Mouse (Mus musculus): Measurements from ENCODE around the gene Nfix. TPM values are rescaled to one million over a fixed set of nuclear protein-coding genes. Genes with fewer than 3 reads are reported as not detected.

Nfix gene
- total RNA-seq, 1 experiment: 0.89 TPM

- Histone ChIP-seq H3K9ac (ENCODE audit: insufficient read depth, low read depth, low read length, poor library complexity, severe bottlenecking) (no peak overlapping the region), H3K36me3 (ENCODE audit: control insufficient read depth, insufficient read depth, low read length, poor library complexity, severe bottlenecking) (no peaks in the 10 kb centered on the region), H3K4me1 (ENCODE audit: control insufficient read depth in 2 of 2, insufficient read depth in 2 of 2, low read length in 2 of 2, poor library complexity in 1 of 2) (no peaks in the 10 kb centered on the region), H3K9me3 (ENCODE audit: control insufficient read depth, insufficient read depth, low read depth, low read length) (no peaks in the 10 kb centered on the region), H3K27ac (ENCODE audit: insufficient read depth, low read depth, low read length, poor library complexity, severe bottlenecking) (no peak overlapping the region), H3K4me3 (ENCODE audit: insufficient read depth in 1 of 2, low read depth in 1 of 2, low read length in 2 of 2, poor library complexity in 1 of 2, severe bottlenecking in 1 of 2) (no peak overlapping the region)
- in situ Hi-C loops (cut with MboI; ENCODE audit: low sequenced_read_pairs in 2 of 2, unreplicated experiment in 2 of 2): no loop called here
- no peak for TF ChIP-seq MAFK (IDR thresholded peaks at IDR 0.05; ENCODE audit: insufficient read depth, low read depth, low read length)
- TF ChIP-seq ZNF384 (IDR thresholded peaks at IDR 0.05; ENCODE audit: low read depth, low read length): no peak
- no peak for TF ChIP-seq HCFC1 (IDR thresholded peaks at IDR 0.05; ENCODE audit: borderline replicate concordance, insufficient read depth, low read length)
- TF ChIP-seq CHD2 (IDR thresholded peaks at IDR 0.05; ENCODE audit: low read depth, low read length): no peak
- TF ChIP-seq ZC3H11A (IDR thresholded peaks at IDR 0.05; ENCODE audit: borderline replicate concordance, low read depth, low read length): no peak
- DNase-seq (ENCODE audit: low read depth, low spot score): no peak
Measured at GRCm38 (mm10) chr8:84792429-84792947, 7.7 kb downstream of the Nfix start.

- Histone ChIP-seq H3K4me1 (ENCODE audit: control insufficient read depth in 2 of 2, insufficient read depth in 2 of 2, low read length in 2 of 2, poor library complexity in 1 of 2) (peaks cover 0 to 3% of the 10 kb centered on the region in 2 experiments; a peak in 1 of 4 replicates), H3K9ac (ENCODE audit: insufficient read depth, low read depth, low read length, poor library complexity, severe bottlenecking) (no peak overlapping the region), H3K36me3 (ENCODE audit: control insufficient read depth, insufficient read depth, low read length, poor library complexity, severe bottlenecking) (no peaks in the 10 kb centered on the region), H3K9me3 (ENCODE audit: control insufficient read depth, insufficient read depth, low read depth, low read length) (no peaks in the 10 kb centered on the region), H3K4me3 (ENCODE audit: insufficient read depth in 1 of 2, low read depth in 1 of 2, low read length in 2 of 2, poor library complexity in 1 of 2, severe bottlenecking in 1 of 2) (no peak overlapping the region), H3K27ac (ENCODE audit: insufficient read depth, low read depth, low read length, poor library complexity, severe bottlenecking) (no peak overlapping the region)
- in situ Hi-C loops (cut with MboI; ENCODE audit: low sequenced_read_pairs in 2 of 2, unreplicated experiment in 2 of 2): no loop called here
- TF ChIP-seq ZNF384 (IDR thresholded peaks at IDR 0.05; ENCODE audit: low read depth, low read length) (no peak), MAFK (IDR thresholded peaks at IDR 0.05; ENCODE audit: insufficient read depth, low read depth, low read length) (no peak), HCFC1 (IDR thresholded peaks at IDR 0.05; ENCODE audit: borderline replicate concordance, insufficient read depth, low read length) (no peak), ZC3H11A (IDR thresholded peaks at IDR 0.05; ENCODE audit: borderline replicate concordance, low read depth, low read length) (no peak), CHD2 (IDR thresholded peaks at IDR 0.05; ENCODE audit: low read depth, low read length) (no peak)
- DNase-seq (ENCODE audit: low read depth, low spot score): no peak
Measured at GRCm38 (mm10) chr8:84790537-84790936, 9.6 kb downstream of the Nfix start.

- no peaks in the 10 kb centered on the region for H3K9me3 ChIP-seq (ENCODE audit: control insufficient read depth, insufficient read depth, low read depth, low read length)
- in situ Hi-C loops (cut with MboI; ENCODE audit: low sequenced_read_pairs in 2 of 2, unreplicated experiment in 2 of 2): no loop called here
- no peaks in the 10 kb centered on the region for H3K36me3 ChIP-seq (ENCODE audit: control insufficient read depth, insufficient read depth, low read length, poor library complexity, severe bottlenecking)
- DNase-seq (ENCODE audit: low read depth, low spot score): no peak
- no peak overlapping the region for H3K27ac ChIP-seq (ENCODE audit: insufficient read depth, low read depth, low read length, poor library complexity, severe bottlenecking)
- TF ChIP-seq HCFC1 (IDR thresholded peaks at IDR 0.05; ENCODE audit: borderline replicate concordance, insufficient read depth, low read length) (no peak), ZNF384 (IDR thresholded peaks at IDR 0.05; ENCODE audit: low read depth, low read length) (no peak)
- no peak overlapping the region for H3K4me3 ChIP-seq (ENCODE audit: insufficient read depth in 1 of 2, low read depth in 1 of 2, low read length in 2 of 2, poor library complexity in 1 of 2, severe bottlenecking in 1 of 2)
- peaks cover 0 to 3% of the 10 kb centered on the region in 2 experiments; a peak in 1 of 4 replicates for H3K4me1 ChIP-seq (ENCODE audit: control insufficient read depth in 2 of 2, insufficient read depth in 2 of 2, low read length in 2 of 2, poor library complexity in 1 of 2)
- no peak overlapping the region for H3K9ac ChIP-seq (ENCODE audit: insufficient read depth, low read depth, low read length, poor library complexity, severe bottlenecking)
Measured at GRCm38 (mm10) chr8:84789855-84790486, 10.2 kb downstream of the Nfix start.

- in situ Hi-C loops (cut with MboI; ENCODE audit: low sequenced_read_pairs in 2 of 2, unreplicated experiment in 2 of 2): no loop called here
- Histone ChIP-seq H3K4me3 (ENCODE audit: insufficient read depth in 1 of 2, low read depth in 1 of 2, low read length in 2 of 2, poor library complexity in 1 of 2, severe bottlenecking in 1 of 2) (no peak overlapping the region), H3K4me1 (ENCODE audit: control insufficient read depth in 2 of 2, insufficient read depth in 2 of 2, low read length in 2 of 2, poor library complexity in 1 of 2) (peaks cover 0 to 5% of the 10 kb centered on the region in 2 experiments; a peak in 1 of 4 replicates), H3K9me3 (ENCODE audit: control insufficient read depth, insufficient read depth, low read depth, low read length) (no peaks in the 10 kb centered on the region), H3K9ac (ENCODE audit: insufficient read depth, low read depth, low read length, poor library complexity, severe bottlenecking) (no peak overlapping the region), H3K27ac (ENCODE audit: insufficient read depth, low read depth, low read length, poor library complexity, severe bottlenecking) (no peak overlapping the region), H3K36me3 (ENCODE audit: control insufficient read depth, insufficient read depth, low read length, poor library complexity, severe bottlenecking) (no peaks in the 10 kb centered on the region)
- no peak for TF ChIP-seq CHD2 (IDR thresholded peaks at IDR 0.05; ENCODE audit: low read depth, low read length)
- no peak for TF ChIP-seq HCFC1 (IDR thresholded peaks at IDR 0.05; ENCODE audit: borderline replicate concordance, insufficient read depth, low read length)
- no peak for TF ChIP-seq MAFK (IDR thresholded peaks at IDR 0.05; ENCODE audit: insufficient read depth, low read depth, low read length)
- TF ChIP-seq ZC3H11A (IDR thresholded peaks at IDR 0.05; ENCODE audit: borderline replicate concordance, low read depth, low read length): no peak
- no peak for TF ChIP-seq ZNF384 (IDR thresholded peaks at IDR 0.05; ENCODE audit: low read depth, low read length)
- no peak for DNase-seq (ENCODE audit: low read depth, low spot score)
Measured at GRCm38 (mm10) chr8:84789345-84789744, 10.8 kb downstream of the Nfix start.

Measured in ES-E14 (cell line).